Mouse (Mus musculus) CD4-positive naive resting alpha-beta T cell, adult 76 days (primary cell): ENCODE results near the gene Glyat. TPM values are rescaled to one million over a fixed set of nuclear protein-coding genes. Genes with fewer than 3 reads are reported as not detected.

Experiments
- total RNA-seq: library from RNA; stranded (reverse); gene quantifications from one replicate; pipeline ENCODE4 v1.2.4, GENCODE M21; 2023

The Glyat gene
- total RNA-seq = not detected

DNA sequence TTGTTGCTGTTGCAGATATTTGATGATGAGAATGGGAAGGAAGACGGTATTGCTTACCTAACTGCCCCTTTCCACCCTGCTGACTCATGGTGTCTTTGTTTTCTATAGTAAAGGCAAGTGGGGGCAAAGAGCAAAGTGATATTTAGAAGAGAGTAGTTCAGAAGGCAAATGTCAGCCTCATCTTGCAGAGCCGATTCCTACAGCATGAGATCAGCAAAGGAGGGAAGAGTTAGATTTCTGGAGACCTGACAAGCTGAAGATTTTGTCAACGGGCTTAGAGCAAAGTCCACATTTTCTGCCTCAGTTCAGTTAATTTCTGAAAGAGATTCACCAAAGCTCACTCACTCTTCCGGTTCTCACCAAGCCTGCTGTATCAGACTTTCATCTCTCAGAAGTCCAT, at the start of gene Glyat:
Gene Glyat (plus strand): TSS at position 133 of the 400 bp plus-strand sequence.

DNA sequence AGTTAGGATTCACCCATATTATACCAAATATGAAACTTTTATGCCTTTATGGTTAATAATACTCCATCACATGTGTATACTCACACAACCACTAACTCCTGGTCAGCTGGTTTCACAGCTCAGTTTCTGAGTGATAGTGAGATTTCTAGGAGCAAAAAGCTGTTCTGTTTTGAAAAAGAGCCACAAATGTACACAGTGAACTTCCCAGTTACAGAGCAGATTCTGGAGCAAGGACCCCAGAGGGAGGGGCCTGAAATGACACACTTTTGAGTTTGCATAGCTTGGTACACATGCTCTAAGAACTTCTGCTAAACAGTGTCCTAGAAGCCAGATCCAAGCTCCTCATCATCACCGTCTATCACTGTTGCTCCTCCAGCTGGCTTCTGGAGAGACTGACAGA, 33.4 kb upstream of the Glyat start, which contains the start of gene Gm4952:
Gene Gm4952 (plus strand): TSS at position 301 of the 400 bp plus-strand sequence.

DNA sequence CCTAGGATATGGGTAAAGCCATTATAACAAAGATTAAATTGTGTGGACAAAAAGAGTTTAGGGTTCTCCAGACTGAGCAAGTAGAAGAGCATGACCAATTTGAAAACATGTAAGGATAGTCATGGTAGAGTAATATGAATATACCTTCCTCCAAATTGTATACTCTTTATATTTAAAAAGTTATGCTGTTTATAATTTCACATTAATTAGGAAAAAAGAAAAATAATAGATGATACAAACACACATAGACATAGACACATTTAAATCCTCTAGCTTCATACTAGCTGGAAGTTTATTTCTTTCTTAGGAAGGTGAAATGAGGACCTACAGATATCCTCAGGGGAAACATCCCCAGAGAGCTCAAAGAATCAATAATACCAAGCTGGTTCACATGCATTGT, 37.0 kb downstream of the Glyat start, which contains the start of gene Olfr1442:
Gene Olfr1442 (plus strand): TSS at position 301 of the 400 bp plus-strand sequence.

DNA sequence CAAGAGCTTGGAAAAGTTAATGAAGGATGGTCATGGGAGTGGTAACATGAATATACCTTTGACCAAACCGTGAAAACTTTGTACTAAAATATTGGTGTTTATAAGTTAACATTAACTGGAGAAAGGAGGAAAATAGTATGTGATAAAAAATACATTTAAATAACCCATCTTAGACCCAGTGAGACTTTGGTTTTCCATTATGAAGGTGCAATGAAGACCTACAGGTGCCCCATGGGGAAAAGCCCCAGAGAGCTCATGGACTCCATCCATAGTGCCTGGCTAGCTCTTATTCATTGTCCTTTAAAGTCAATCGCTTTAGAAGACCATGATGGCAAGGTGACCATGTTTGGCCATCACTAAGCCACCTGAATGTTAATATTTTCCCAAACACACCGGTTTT, 44.7 kb downstream of the Glyat start, which contains the start of gene Olfr1443:
Gene Olfr1443 (plus strand): TSS at position 301 of the 400 bp plus-strand sequence.

DNA sequence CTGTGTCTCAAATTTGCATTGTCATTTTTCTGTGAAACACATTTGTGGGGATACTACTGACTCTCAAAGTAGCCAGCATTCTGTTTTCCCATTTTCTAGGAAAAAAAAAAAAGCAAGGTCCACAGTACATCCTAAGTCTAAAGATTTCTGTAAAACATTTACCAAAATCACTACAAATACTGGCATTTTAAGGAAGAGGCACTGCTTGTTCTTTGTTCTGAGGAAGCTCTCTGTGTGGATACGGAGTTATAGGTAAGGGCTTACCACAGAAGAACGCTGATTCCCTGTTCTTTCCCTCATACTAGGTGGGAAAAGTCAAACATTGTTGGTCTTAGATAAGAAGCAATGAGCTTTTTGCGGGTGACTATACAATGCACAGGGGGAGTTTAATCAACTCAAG, 62.5 kb downstream of the Glyat start, which contains the start of gene Keg1:
Gene Keg1 (plus strand): TSS at position 197 of the 400 bp plus-strand sequence.

Other genes starting within 250 kb of the Glyat start
- not detected for gene Olfr1440, start 246.0 kb upstream of the Glyat start, total RNA-seq
- gene Olfr1441, start 215.9 kb upstream of the Glyat start, total RNA-seq = not detected
- gene Pfpl, start 205.4 kb upstream of the Glyat start, total RNA-seq = not detected
- 18.6 TPM for gene Mpeg1, start 172.5 kb upstream of the Glyat start, total RNA-seq
- gene Dtx4, start 131.9 kb upstream of the Glyat start, total RNA-seq = 10.3 TPM
- 13.8 TPM for gene Fam111a, start 87.6 kb upstream of the Glyat start, total RNA-seq
- gene Gm4952, start 33.3 kb upstream of the Glyat start, total RNA-seq = not detected
- gene Olfr1442, start 37.1 kb downstream of the Glyat start, total RNA-seq = not detected
- gene Olfr1443, start 44.8 kb downstream of the Glyat start, total RNA-seq = not detected
- not detected for gene Keg1, start 62.5 kb downstream of the Glyat start, total RNA-seq
- 4.5 TPM for gene Cntf, start 132.3 kb downstream of the Glyat start, total RNA-seq
- 81.9 TPM for gene Zfp91, start 162.8 kb downstream of the Glyat start, total RNA-seq
- 30.4 TPM for gene Lpxn, start 162.9 kb downstream of the Glyat start, total RNA-seq
- not detected for gene Gm5244, start 213.4 kb downstream of the Glyat start, total RNA-seq
- gene Olfr1444, start 224.0 kb downstream of the Glyat start, total RNA-seq = not detected